Mouse (Mus musculus) liver, embryonic 11.5 days (tissue): ENCODE results near the gene Erlin1. TPM values are rescaled to one million over a fixed set of nuclear protein-coding genes. Genes with fewer than 3 reads are reported as not detected.
A peak's percentile ranks its signal among the peaks of the same experiment; 100 is the strongest.

Source experiments
- ATAC-seq: fragments of 200-750 bp; cut with Nextera tagmentation; replicated peaks from 2 replicates; pipeline ENCODE4 v1.8.0; 2017; ENCODE audit warnings: moderate number of reproducible peaks, mild to moderate bottlenecking, moderate TSS enrichment, moderate library complexity; ENCODE audit not compliant: low FRiP score
- DNase-seq: peaks from one replicate; pipeline ENCODE4 v3.0.0-alpha.2; 2017; ENCODE audit warnings: low spot score
- H3K27ac ChIP-seq: fragments of 300-500 bp; sonication (generic); 2 replicates; pipeline ENCODE4 v1.5.1; 2014; ENCODE audit warnings: mild to moderate bottlenecking, low read depth, low read length, control low read depth
- H3K27me3 ChIP-seq: fragments of 300-500 bp; sonication (generic); replicated peaks from 2 replicates; pipeline ENCODE4 v1.6.1; 2014; ENCODE audit warnings: low read length, mixed read lengths; ENCODE audit not compliant: control insufficient read depth, insufficient read depth
- H3K36me3 ChIP-seq: fragments of 300-500 bp; sonication (generic); 2 replicates; pipeline ENCODE4 v1.6.1; 2014; ENCODE audit warnings: mild to moderate bottlenecking, low read length, moderate library complexity, mixed read lengths; ENCODE audit not compliant: control insufficient read depth, insufficient read depth
- H3K4me1 ChIP-seq: fragments of 300-500 bp; sonication (generic); replicated peaks from 2 replicates; pipeline ENCODE4 v1.6.1; 2014; ENCODE audit warnings: low read length, mixed read lengths; ENCODE audit not compliant: control insufficient read depth, insufficient read depth
- H3K4me2 ChIP-seq: fragments of 300-500 bp; sonication (generic); 2 replicates; pipeline ENCODE4 v1.6.1; 2014; ENCODE audit warnings: mild to moderate bottlenecking, control low read depth, moderate library complexity
- H3K4me3 ChIP-seq: fragments of 300-500 bp; sonication (generic); 2 replicates; pipeline ENCODE4 v1.5.1; 2014; ENCODE audit warnings: low read depth, low read length, control low read depth
- H3K9ac ChIP-seq: fragments of 300-500 bp; sonication (generic); 2 replicates; pipeline ENCODE4 v1.6.1; 2014; ENCODE audit warnings: low read depth, low read length, control low read depth
- H3K9me3 ChIP-seq: fragments of 300-500 bp; sonication (generic); 2 replicates; pipeline ENCODE4 v1.6.1; 2016; ENCODE audit warnings: low read length, inconsistent platforms, mixed read lengths; ENCODE audit not compliant: control insufficient read depth
- WGBS: fragments of 180-500 bp; shearing (Covaris S2); extraction: QIAGEN DNeasy Blood & Tissue Kit; methylation state at CpG from one replicate; pipeline ENCODE4 v1.1.7; 2014; 5-methylcytosine and 5-hydroxymethylcytosine counted together
- polyA plus RNA-seq: library from polyadenylated mRNA; unstranded; fragments of >200 nt; fragmentation: Nextera tagmentation; extraction: Ambion mirVana; gene quantifications from 2 replicates; pipeline ENCODE4 v1.2.1, GENCODE M21; 2014

Gene Erlin1
- 22.4 and 24.2 TPM in 2 replicates for polyA plus RNA-seq

DNA sequence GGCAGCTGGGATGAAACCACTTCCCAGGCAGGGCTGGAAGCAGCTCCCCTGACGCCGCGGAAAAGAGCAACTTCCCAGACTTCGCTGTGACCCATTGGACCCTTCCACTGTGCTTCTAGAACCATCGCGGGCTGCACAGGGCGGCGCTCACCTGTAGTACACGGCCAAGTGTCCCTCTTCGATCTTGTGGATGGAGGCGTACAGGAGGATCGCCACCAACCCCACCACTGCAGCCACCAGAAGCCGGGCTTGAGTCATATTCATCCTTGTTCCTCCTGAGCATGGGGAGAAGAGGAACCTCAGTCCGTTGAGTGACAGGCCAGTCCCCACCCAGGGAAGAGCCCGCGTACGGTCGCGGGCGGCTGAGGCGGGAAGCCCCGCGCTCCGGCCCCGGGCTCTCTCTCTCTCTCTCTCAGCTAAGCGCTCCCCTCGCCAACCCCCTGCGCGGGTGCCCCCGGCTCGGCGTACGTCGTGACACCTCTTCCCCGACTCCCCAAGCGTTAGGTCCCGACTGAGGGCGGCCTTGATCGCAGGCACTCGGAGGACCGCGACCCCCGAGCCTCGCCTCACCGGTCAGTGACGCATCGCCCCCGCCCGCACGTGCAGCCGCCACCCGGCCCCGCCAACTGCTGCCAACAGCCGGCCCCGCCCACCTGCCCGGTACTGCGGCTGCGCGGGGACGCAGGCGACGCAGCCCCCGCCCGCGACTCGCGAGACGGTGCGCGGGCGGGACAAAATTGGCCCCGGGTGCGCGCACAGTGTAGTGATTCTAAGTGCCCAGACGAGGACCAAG lies at the start of gene Erlin1:
TSS of gene Erlin1 (minus strand) at position 665 of the 793 bp plus-strand sequence.
- Histone ChIP-seq H3K4me2 (peak within 1 kb of the TSS; percentile 93), H3K4me1 (peaks cover 3% of the 10 kb centered on the region), H3K27ac (peak within 1 kb of the TSS; percentile 43; the same call in 1 of the 2 replicates), H3K27me3 (no peaks in the 10 kb centered on the region), H3K4me3 (peak within 1 kb of the TSS; percentile 80), H3K9me3 (no peaks in the 10 kb centered on the region), H3K9ac (peak within 1 kb of the TSS; percentile 83), H3K36me3 (peaks cover 2% of the 10 kb centered on the region; the same call in 1 of the 2 replicates)
- WGBS = under 1% methylated on average over 75 of the region's 75 CpGs
- peak; percentile 89 for DNase-seq
- ATAC-seq = peak; percentile 89

DNA sequence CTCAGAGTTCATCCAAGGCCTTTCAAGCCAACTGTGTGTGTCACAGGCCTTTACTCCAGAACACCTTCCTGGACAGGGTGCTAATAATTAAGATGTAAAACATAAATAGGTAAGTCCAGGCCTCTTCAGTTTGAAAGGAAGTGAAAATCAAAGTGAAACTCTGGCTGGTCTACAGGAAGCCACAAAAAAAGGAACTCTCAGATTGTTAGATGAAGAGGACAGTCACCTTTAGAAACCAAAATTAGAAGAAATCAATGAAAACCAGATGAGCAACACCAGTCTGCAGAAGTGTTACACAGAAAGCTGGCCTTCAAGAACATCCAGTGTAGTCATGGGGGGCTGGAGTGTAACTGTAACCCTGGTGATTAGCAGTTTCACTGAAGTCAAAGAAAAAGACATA lies 48.2 kb upstream of the Erlin1 start:
- Histone ChIP-seq H3K27me3 (no peaks in the 10 kb centered on the region), H3K4me3 (no peak overlapping the region), H3K36me3 (peaks cover 33% of the 10 kb centered on the region), H3K9me3 (no peaks in the 10 kb centered on the region), H3K27ac (no peak overlapping the region), H3K9ac (no peak overlapping the region), H3K4me2 (no peak overlapping the region), H3K4me1 (no peaks in the 10 kb centered on the region)
- no peak for ATAC-seq
- no peak for DNase-seq

- Histone ChIP-seq H3K4me3 (no peak overlapping the region), H3K36me3 (peaks cover 28% of the 10 kb centered on the region), H3K4me1 (peaks cover 2% of the 10 kb centered on the region; the same call in 1 of the 2 replicates), H3K4me2 (no peak overlapping the region), H3K27ac (no peak overlapping the region), H3K9me3 (no peaks in the 10 kb centered on the region), H3K9ac (no peak overlapping the region), H3K27me3 (no peaks in the 10 kb centered on the region)
- no peak for DNase-seq
- WGBS = 70% methylated on average over 7 of the region's 7 CpGs
- ATAC-seq = no peak
Measured at GRCm38 (mm10) chr19:44111706-44112105, 42.1 kb upstream of the Erlin1 start.

DNA sequence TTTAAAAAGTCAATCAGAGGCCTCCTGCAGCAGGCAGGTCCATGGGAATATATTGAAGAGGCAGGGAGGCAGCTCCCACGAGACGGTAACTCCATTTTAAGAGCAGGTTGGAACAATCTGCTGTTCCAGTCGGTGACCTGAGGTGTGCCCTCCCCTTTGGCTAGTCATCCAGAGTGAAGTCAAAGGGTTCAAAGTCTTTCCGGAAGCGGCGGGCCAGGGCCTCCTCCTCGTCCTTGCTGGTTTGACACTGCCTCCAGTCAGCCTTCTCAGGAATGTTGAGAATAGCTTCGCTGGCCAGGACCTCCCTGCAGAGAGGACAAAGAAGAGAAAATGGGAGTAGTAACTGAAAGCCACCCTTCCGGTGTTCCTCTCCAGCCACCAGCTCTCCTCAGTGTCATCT lies 40.8 kb upstream of the Erlin1 start:
- ATAC-seq = no peak
- Histone ChIP-seq H3K36me3 (peaks cover 23% of the 10 kb centered on the region), H3K4me2 (no peak overlapping the region), H3K27ac (no peak overlapping the region), H3K27me3 (no peaks in the 10 kb centered on the region), H3K9ac (no peak overlapping the region), H3K4me3 (no peak overlapping the region), H3K9me3 (no peaks in the 10 kb centered on the region), H3K4me1 (peaks cover 11% of the 10 kb centered on the region)
- DNase-seq = no peak
- WGBS = 86% methylated on average over 9 of the region's 9 CpGs

GRCm38 (mm10) chr19:44108996-44109395 lies 39.4 kb upstream of the Erlin1 start:
- peaks cover 16% of the 10 kb centered on the region for H3K4me1 ChIP-seq
- H3K4me2 ChIP-seq = no peak overlapping the region
- H3K9ac ChIP-seq = no peak overlapping the region
- H3K4me3 ChIP-seq = no peak overlapping the region
- H3K36me3 ChIP-seq = peaks cover 22% of the 10 kb centered on the region
- H3K27ac ChIP-seq = no peak overlapping the region
- H3K9me3 ChIP-seq = no peaks in the 10 kb centered on the region
- DNase-seq (no peak), ATAC-seq (no peak)
- no peaks in the 10 kb centered on the region for H3K27me3 ChIP-seq

DNA sequence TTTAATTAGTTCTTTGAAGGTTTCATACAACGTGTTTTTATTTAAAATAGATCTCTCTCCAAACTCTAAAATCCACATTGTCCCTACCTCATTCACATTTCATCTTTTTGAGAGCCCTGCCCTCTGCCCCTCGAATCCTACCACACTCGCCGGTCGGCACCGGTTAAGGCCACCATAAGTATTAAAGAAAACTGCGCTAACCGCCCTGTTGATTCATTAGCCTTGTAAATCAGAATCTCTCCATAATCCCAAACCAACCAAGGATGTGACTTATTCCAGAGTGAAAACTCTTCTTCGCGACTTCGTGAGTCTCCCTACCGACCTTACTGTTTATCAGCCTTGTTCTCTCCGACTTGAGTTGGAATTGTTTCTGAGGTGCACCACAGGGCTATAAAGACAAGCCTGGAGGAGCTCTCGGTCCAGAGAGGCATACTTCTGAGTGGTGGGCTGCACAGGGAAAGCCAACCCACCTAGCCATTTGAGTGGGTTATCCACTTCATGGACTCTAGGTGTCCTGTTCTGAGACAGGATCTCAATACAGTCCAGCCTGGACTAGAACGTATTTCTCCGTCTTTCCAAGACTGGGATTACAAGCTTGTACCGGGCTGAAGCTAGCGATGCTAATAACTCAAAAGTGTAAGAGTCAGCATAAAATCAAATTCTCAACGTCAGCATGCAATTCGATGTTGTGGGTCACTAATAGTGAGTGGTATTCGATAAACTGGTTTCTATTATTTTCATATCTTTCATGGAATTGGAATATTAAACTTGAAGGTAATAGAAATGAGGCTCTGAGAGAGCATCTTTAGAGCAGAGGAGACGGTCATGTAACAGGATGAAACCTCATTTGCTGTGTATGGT lies 38.3 kb upstream of the Erlin1 start:
- Histone ChIP-seq H3K27ac (no peak overlapping the region), H3K4me1 (peaks cover 16% of the 10 kb centered on the region), H3K27me3 (no peaks in the 10 kb centered on the region), H3K4me3 (peak overlapping the region; percentile 91), H3K9me3 (no peaks in the 10 kb centered on the region), H3K4me2 (peak overlapping the region; percentile 85), H3K9ac (peak overlapping the region; percentile 58), H3K36me3 (peaks cover 15% of the 10 kb centered on the region)
- no peak for DNase-seq
- WGBS = 31% methylated on average over 22 of the region's 22 CpGs
- peak; percentile 37 for ATAC-seq

DNA sequence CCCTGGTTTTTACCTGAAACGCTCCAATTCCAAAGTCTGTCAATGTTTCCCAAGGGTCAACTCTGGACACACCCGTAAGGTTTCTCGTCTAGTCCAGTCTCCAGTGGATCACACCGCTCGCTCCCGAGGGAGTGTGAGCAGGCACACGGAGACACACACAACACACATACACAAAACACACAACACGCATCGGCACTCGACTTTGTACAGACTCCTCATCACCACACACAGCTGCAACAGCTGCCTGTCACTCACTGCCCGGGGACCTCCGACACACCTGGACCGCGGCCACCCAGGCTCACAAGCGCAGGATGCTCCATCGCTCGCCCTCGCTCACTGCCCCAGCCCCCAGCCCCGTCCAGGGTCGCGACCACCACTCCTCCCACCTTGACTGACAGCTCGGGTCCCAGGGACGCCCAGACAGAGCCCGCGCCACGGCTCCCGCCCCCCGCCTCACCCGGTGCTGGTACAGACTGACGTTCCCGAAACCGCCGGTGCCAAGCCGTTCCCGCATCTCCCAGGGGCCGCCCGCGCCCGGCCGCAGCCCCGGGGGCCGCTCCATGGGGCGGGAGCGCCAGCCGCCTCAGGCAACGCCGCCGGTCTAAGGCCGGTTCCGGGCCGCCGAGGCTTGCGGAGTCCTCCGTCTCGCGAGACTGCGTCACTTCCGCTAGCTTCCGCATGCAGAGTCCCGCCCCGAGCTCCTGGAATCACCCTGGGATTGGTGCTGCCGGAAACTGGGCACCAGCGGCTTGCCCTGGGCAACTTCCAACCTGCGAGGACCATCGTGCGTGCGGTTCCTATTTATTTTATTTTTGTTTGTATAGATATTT lies 37.5 kb upstream of the Erlin1 start, which contains the start of gene Chuk:
TSS of gene Chuk (minus strand) at position 650 of the 830 bp plus-strand sequence.
- Histone ChIP-seq H3K27ac (peak within 1 kb of the TSS; percentile 61; the same call in 1 of the 2 replicates), H3K9me3 (no peaks in the 10 kb centered on the region), H3K36me3 (peaks cover 8% of the 10 kb centered on the region), H3K27me3 (no peaks in the 10 kb centered on the region), H3K4me3 (peak within 1 kb of the TSS; percentile 91), H3K9ac (peak within 1 kb of the TSS; percentile 84), H3K4me1 (peaks cover 16% of the 10 kb centered on the region), H3K4me2 (peak within 1 kb of the TSS; percentile 85)
- 1% methylated on average over 67 of the region's 67 CpGs for WGBS
- peak; percentile 92 for DNase-seq
- ATAC-seq = peak; percentile 98

- ATAC-seq (no peak), DNase-seq (no peak)
- no peak overlapping the region for H3K9ac ChIP-seq
- no peak overlapping the region for H3K4me3 ChIP-seq
- no peak overlapping the region for H3K27ac ChIP-seq
- WGBS = 81% methylated on average over 1 of the region's 1 CpGs
- H3K4me2 ChIP-seq = no peak overlapping the region
- H3K27me3 ChIP-seq = no peaks in the 10 kb centered on the region
- H3K9me3 ChIP-seq = no peaks in the 10 kb centered on the region
- peaks cover 16% of the 10 kb centered on the region for H3K4me1 ChIP-seq
- H3K36me3 ChIP-seq = peaks cover 6% of the 10 kb centered on the region; the same call in 1 of the 2 replicates
Measured at GRCm38 (mm10) chr19:44104393-44104792, 34.8 kb upstream of the Erlin1 start.
